Mouse (Mus musculus) ZHBTc4 (cell line): ENCODE data around the gene Akt3.
A peak's percentile ranks its signal among the peaks of the same experiment; 100 is the strongest.

Experiments used
- DNase-seq: peaks from one replicate; pipeline ENCODE4 v3.0.0-alpha.2; 2011; ENCODE audit warnings: low read depth, low spot score

The Akt3 gene

GRCm38 (mm10) chr1:177011688-177012087 is 246.3 kb downstream of the Akt3 start:
- no peak for DNase-seq

DNA sequence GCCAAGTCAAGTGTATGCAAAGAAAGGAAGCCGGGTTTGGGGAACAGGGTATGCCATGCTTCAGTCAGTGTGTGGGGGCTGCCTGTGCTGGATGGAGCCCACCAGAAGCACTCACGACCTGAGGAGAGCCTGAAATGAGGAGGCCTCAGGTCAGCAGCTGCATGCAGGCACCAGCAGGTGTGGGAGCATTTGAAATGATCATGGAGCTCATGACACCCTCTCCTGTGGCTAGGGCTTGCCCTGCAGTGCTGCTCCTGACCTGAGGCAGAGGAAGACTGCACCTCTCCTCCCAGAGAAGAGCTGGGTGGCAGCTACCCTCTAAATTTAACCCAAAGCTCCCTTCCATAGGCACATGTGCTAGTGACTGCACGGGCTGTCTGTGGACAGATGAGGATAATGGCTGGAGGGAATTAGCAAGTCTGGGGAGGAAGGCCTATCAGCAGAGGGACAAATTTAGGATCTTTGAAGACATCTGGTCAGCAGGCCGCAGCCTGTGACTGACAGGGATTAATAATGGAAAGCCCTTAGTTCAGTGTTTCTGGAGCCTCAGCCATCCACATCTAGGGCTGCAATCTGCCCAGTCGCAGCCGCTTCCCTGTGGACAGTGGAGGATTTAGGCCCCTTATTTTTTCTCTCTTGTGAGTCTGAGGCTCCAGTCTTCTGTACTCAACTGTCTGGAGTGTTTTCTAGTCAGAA is 247.2 kb downstream of the Akt3 start:
- DNase-seq: no peak

- no peak for DNase-seq
Observed at GRCm38 (mm10) chr1:177010041-177010440, 248.0 kb downstream of the Akt3 start.

DNA sequence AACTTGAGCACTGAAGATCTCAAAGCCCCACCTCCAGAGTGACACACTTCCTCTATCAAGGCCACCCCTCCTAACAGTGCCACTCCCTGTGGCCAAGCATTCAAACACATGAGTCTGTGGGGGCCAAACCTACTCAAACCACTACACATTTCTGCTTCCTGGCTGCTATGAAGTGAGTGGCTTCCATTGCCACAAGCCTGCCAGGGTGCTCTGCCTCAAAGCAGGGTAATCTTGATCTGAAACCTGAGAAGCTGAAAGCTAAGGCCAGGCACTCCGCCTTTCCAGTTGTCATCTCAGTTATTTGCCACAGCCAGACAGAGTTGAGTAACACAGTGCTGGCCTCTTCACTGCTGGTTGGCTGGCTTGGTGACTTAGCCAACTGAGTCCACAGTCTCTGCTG is 249.2 kb downstream of the Akt3 start:
- DNase-seq: no peak

DNA sequence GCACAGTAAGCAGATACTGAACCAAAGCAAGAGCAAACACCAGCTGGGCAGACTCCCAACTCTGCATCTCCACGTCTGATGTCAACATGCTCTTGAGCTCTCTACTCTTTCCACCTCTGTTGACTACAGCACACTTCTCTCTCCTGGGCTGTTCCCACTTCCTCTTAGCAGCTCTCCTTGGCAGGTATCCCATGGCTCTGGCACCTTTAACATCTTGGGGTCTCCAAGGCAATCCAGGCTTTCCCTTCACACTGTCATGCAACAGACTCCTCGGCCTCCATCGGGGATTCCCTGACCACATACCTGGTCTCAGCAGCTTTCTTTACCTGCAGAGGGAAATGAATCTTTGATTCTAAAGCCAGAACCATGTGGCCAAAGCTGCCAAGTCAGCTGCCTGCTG is 250.6 kb downstream of the Akt3 start:
- no peak for DNase-seq

GRCm38 (mm10) chr1:177004041-177004741 is 253.8 kb downstream of the Akt3 start:
- DNase-seq: no peak

DNA sequence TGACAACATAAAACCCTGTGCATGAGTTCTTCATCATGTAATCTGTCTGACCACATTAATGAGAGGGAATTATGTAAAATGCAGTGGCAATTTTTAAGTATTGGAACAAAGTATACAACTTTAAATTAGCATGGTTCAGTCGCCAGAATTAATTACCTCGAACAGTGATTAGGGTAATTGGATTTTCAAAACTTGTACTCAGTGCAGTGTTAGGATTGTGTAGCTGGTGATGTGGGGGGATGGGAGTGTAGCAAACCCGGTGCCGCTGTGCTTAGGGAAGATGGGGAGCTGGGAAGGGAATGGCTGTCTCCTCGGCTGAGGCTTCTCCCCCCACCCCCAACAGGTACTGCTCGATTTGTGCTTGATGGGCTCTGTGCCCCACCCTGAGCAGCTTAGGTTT is 255.1 kb downstream of the Akt3 start:
- no peak for DNase-seq

DNA sequence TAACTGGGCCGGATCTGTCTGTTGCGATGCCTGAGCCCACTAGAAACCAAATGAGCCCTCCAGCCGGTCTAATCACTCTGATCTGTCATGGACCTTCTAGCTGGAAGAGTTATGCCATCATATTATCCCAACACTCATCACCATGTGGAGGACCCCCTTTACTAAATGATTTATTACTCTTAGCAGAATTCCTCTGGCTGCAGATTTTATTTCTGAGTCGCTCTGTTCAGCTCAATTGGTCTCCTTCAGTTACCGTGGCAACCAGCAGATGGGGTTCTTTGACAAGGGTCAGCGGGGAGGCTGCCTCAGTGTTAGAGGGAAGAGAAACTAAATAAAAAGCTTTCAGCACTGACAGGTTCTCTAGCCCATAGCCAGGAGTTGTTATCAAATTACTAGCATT is 259.0 kb downstream of the Akt3 start:
- peak; percentile 30 for DNase-seq

- DNase-seq: peak; percentile 44
Observed at GRCm38 (mm10) chr1:176997711-176998689, 260.0 kb downstream of the Akt3 start.

DNA sequence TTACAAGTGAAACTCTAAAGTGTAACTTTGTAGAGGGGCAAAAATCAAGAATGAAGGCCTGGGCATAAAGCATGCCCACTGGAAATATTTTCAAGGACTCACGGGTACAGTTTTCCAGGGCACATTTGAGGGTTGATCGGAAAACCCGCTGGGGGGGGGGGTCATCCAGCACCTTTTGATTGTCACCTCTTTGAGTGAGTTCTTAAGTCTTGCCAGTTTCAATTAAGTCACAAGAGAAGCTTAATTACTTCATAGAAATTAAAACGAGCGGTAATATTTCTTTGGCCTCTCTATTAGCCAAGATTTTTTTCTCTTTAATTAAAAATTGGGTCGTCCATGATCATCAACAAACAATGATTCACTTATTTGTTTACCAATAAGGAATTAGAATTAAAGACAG is 260.7 kb downstream of the Akt3 start:
- no peak for DNase-seq

GRCm38 (mm10) chr1:176996630-176997201 is 261.3 kb downstream of the Akt3 start:
- DNase-seq: no peak

DNA sequence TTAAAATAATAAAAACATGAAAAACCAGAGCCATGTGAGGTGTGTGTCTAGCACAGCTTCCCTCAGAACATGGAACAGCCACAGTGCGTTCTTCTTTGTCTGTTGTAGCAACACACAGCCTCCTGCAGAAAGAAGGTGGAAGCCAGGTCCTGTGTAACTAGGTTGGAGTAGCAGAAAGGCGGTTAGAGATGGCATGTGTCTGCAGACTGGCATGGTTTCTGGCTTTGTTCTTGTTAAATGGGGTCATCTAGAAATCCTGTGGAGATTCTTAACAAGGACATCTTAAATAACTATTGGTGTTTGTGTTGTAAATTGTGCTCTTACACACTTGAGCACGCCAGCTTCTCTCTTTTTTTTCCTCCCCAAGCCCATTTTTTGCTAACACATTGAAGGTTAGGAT is 261.8 kb downstream of the Akt3 start:
- DNase-seq: no peak

DNA sequence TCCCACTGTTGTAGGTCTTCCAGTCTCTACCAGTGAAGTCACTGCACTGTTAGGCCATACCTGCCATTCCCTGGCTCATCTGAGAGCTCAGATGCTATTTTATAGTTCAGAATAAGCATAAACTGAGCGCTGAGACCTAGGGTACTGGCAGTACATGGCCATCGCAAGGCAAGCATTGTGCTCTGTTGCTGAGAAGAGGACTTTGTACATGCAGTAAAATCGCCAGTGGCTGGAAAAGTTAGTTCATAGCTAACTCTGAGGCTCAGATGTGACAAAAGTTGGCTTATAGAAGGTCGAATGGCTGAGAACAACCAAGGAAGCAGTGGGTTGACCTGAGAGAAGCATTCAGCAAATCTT is 262.6 kb downstream of the Akt3 start:
- no peak for DNase-seq

- DNase-seq: no peak
Observed at GRCm38 (mm10) chr1:176994707-176995418, 263.1 kb downstream of the Akt3 start.

DNA sequence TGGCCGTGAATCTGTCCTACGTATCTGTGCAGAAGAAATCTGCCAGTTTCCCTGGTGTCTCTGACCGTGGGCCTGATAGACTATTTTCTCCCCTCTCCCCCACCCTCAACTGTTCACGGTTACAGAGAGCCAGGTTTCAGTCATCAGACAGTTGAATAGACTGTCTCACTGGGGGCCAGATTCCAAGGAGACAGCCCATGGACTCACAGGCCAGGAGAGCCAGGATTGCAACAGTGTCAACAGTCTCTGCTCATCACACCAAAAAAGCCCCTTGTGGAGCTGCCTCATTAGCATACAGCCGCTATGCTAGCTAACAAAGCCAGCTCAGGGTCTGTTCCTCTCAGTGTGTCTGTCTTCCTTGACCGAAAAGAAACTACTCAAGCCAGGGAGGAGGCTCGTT is 263.9 kb downstream of the Akt3 start:
- DNase-seq: peak; percentile 36

- DNase-seq: peak; percentile 19
Observed at GRCm38 (mm10) chr1:176993141-176994010, 264.6 kb downstream of the Akt3 start.

DNA sequence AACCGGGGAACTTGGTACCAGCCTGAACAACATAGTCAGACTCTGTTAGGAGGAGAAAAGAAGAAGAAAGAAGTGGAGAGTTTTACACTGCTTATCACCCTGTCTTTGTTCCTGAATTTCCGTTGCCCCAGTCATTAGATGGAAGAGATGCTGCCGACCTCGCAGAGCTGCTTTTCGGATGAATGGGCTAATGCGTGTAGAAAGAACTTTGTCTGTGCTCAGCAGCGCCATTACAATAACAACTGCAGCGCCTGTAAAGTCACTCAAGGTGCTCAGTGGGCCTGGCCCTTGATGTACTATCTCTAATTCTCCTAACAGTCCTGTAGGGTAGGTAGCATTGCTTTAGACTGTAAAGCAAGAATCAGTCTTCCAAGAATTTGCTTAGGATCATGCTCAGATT is 265.5 kb downstream of the Akt3 start:
- peak; percentile 21 for DNase-seq

- no peak for DNase-seq
Observed at GRCm38 (mm10) chr1:176991473-176991872, 266.5 kb downstream of the Akt3 start.

GRCm38 (mm10) chr1:176986990-176987740 is 270.8 kb downstream of the Akt3 start:
- no peak for DNase-seq

DNA sequence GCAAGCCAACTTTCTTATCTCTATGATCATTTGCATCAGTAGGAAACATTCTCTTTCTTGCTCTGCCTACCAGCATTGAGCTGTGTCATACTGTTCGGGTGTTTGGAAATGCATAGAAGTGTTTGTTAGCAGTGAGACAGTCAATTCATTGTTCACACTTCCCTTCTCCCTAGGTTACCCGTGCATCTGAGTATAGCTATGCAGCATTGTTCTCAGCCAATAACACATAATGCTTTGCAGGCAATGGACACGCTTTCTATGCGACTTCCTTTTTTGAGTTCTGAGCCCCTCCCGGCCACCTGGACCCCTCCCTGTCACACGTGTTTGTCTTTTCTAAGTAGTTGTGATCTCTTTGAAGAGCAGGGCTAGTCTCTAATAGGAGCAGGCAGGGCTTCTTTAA is 271.7 kb downstream of the Akt3 start:
- no peak for DNase-seq
